Mouse (Mus musculus): ENCODE data around the gene Rragb.
"Not testable (repeated sequence)": the region's sequence is repeated elsewhere in the genome, so short reads cannot be mapped to it uniquely, and the experiment has no call there.

The Rragb gene

GRCm38 (mm10) chrX:153139734-153140515, at the start of gene Rragb:
Rragb (plus strand) TSS chrX:153139981.
- DNase-seq (ENCODE audit: low read depth in 2 of 2, low spot score in 2 of 2), result peak; percentile 76 to 79

GRCm38 (mm10) chrX:153118486-153118885, 21.3 kb upstream of the Rragb start, which contains the start of gene Foxr2:
Foxr2 (plus strand) TSS chrX:153118786.
- no peak for DNase-seq (ENCODE audit: low read depth in 2 of 2, low spot score in 2 of 2)

GRCm38 (mm10) chrX:153119013-153119412, 20.8 kb upstream of the Rragb start:
- no peak for DNase-seq (ENCODE audit: low read depth in 2 of 2, low spot score in 2 of 2)

GRCm38 (mm10) chrX:153142656-153143055, 2.9 kb downstream of the Rragb start:
- DNase-seq (ENCODE audit: low read depth in 2 of 2, low spot score in 2 of 2), result no peak

GRCm38 (mm10) chrX:153151766-153152165, 12.0 kb downstream of the Rragb start:
- no peak for DNase-seq (ENCODE audit: low read depth in 2 of 2, low spot score in 2 of 2)

- DNase-seq (ENCODE audit: low read depth in 2 of 2, low spot score in 2 of 2), result peak in 1 of 2 experiments; percentile 23
These were observed 15.5 kb downstream of the Rragb start for GRCm38 (mm10) chrX:153155322-153155721.

GRCm38 (mm10) chrX:153174786-153175185, 35.0 kb downstream of the Rragb start:
- DNase-seq (ENCODE audit: low read depth in 2 of 2, low spot score in 2 of 2), result peak in 1 of 2 experiments; percentile 1

- DNase-seq (ENCODE audit: low read depth in 2 of 2, low spot score in 2 of 2), result no peak
These were observed 42.4 kb downstream of the Rragb start for GRCm38 (mm10) chrX:153182221-153182620.

GRCm38 (mm10) chrX:153199185-153199584, 59.4 kb downstream of the Rragb start:
- DNase-seq (ENCODE audit: low read depth in 2 of 2, low spot score in 2 of 2), result not testable (repeated sequence)

GRCm38 (mm10) chrX:153211101-153211500, 71.3 kb downstream of the Rragb start:
- DNase-seq (ENCODE audit: low read depth in 2 of 2, low spot score in 2 of 2), result no peak

Data from CD8-positive naive resting alpha-beta T cell, adult 2 months (primary cell).